Mouse (Mus musculus): ENCODE data around the gene Ap4e1. TPM values are rescaled to one million over a fixed set of nuclear protein-coding genes. Genes with fewer than 3 reads are reported as not detected.

The Ap4e1 gene
- 5.0 and 7.0 TPM in 2 replicates for polyA plus RNA-seq (2015; fragmentation: Nextera tagmentation; extraction: Ambion mirVana)

GRCm38 (mm10) chr2:127008469-127008998 is at the start of gene Ap4e1:
Ap4e1 (plus strand) TSS chr2:127008717.
- H3K27ac ChIP-seq = peak within 1 kb of the TSS; percentile 80
- DNase-seq = peak; percentile 90
- no peaks in the 10 kb centered on the region for H3K27me3 ChIP-seq
- no peaks in the 10 kb centered on the region for H3K9me3 ChIP-seq (replicated peaks)
- ATAC-seq (ENCODE audit: low read depth) = peak; percentile 87
- peaks cover 12% of the 10 kb centered on the region for H3K36me3 ChIP-seq
- WGBS (ENCODE audit: insufficient replicate concordance) = under 1% methylated on average over 40 of the region's 40 CpGs
- peak within 1 kb of the TSS; percentile 86 for H3K9ac ChIP-seq
- peak within 1 kb of the TSS; percentile 88 for H3K4me3 ChIP-seq (replicated peaks)
- peak within 1 kb of the TSS; percentile 83 for H3K4me2 ChIP-seq
- peaks cover 26% of the 10 kb centered on the region for H3K4me1 ChIP-seq (replicated peaks)

- H3K9me3 ChIP-seq (replicated peaks) = no peaks in the 10 kb centered on the region
- H3K27ac ChIP-seq = no peak overlapping the region
- ATAC-seq (ENCODE audit: low read depth) = no peak
- WGBS (ENCODE audit: insufficient replicate concordance) = 54% methylated on average over 2 of the region's 2 CpGs
- no peak overlapping the region for H3K9ac ChIP-seq
- H3K27me3 ChIP-seq = no peaks in the 10 kb centered on the region
- no peak for DNase-seq
- no peaks in the 10 kb centered on the region for H3K4me1 ChIP-seq (replicated peaks)
- no peaks in the 10 kb centered on the region for H3K36me3 ChIP-seq
- H3K4me3 ChIP-seq (replicated peaks) = no peak overlapping the region
- no peak overlapping the region for H3K4me2 ChIP-seq
Observed at GRCm38 (mm10) chr2:126961696-126962095, 46.8 kb upstream of the Ap4e1 start.

- Histone ChIP-seq H3K36me3 (no peaks in the 10 kb centered on the region), H3K9ac (no peak overlapping the region), H3K4me3 (replicated peaks) (no peak overlapping the region), H3K4me1 (replicated peaks) (no peaks in the 10 kb centered on the region), H3K27me3 (no peaks in the 10 kb centered on the region), H3K9me3 (replicated peaks) (no peaks in the 10 kb centered on the region), H3K27ac (no peak overlapping the region), H3K4me2 (no peak overlapping the region)
- ATAC-seq (ENCODE audit: low read depth) (no peak), DNase-seq (no peak)
- 55% methylated on average over 6 of the region's 6 CpGs for WGBS (ENCODE audit: insufficient replicate concordance)
Observed at GRCm38 (mm10) chr2:126977428-126977827, 31.1 kb upstream of the Ap4e1 start.

- ATAC-seq (ENCODE audit: low read depth) (no peak), DNase-seq (no peak)
- Histone ChIP-seq H3K36me3 (no peaks in the 10 kb centered on the region), H3K4me3 (replicated peaks) (no peak overlapping the region), H3K9me3 (replicated peaks) (no peaks in the 10 kb centered on the region), H3K4me1 (replicated peaks) (no peaks in the 10 kb centered on the region), H3K9ac (no peak overlapping the region), H3K4me2 (no peak overlapping the region), H3K27ac (no peak overlapping the region), H3K27me3 (no peaks in the 10 kb centered on the region)
- 54% methylated on average over 4 of the region's 4 CpGs for WGBS (ENCODE audit: insufficient replicate concordance)
Observed at GRCm38 (mm10) chr2:126983221-126983620, 25.3 kb upstream of the Ap4e1 start.

- DNase-seq = no peak
- 61% methylated on average over 6 of the region's 6 CpGs for WGBS (ENCODE audit: insufficient replicate concordance)
- Histone ChIP-seq H3K4me2 (no peak overlapping the region), H3K9ac (no peak overlapping the region), H3K27me3 (no peaks in the 10 kb centered on the region), H3K9me3 (replicated peaks) (no peaks in the 10 kb centered on the region), H3K4me3 (replicated peaks) (no peak overlapping the region), H3K36me3 (no peaks in the 10 kb centered on the region), H3K27ac (no peak overlapping the region), H3K4me1 (replicated peaks) (no peaks in the 10 kb centered on the region)
- ATAC-seq (ENCODE audit: low read depth) = no peak
Observed at GRCm38 (mm10) chr2:126989919-126990318, 18.6 kb upstream of the Ap4e1 start.

GRCm38 (mm10) chr2:126992742-126993141 is 15.8 kb upstream of the Ap4e1 start:
- DNase-seq = no peak
- Histone ChIP-seq H3K27ac (no peak overlapping the region), H3K27me3 (no peaks in the 10 kb centered on the region), H3K4me2 (no peak overlapping the region), H3K9me3 (replicated peaks) (no peaks in the 10 kb centered on the region), H3K36me3 (no peaks in the 10 kb centered on the region), H3K9ac (no peak overlapping the region), H3K4me3 (replicated peaks) (no peak overlapping the region), H3K4me1 (replicated peaks) (no peaks in the 10 kb centered on the region)
- 73% methylated on average over 12 of the region's 12 CpGs for WGBS (ENCODE audit: insufficient replicate concordance)
- ATAC-seq (ENCODE audit: low read depth) = no peak

- Histone ChIP-seq H3K9me3 (replicated peaks) (no peaks in the 10 kb centered on the region), H3K9ac (no peak overlapping the region), H3K27ac (no peak overlapping the region), H3K27me3 (no peaks in the 10 kb centered on the region), H3K4me2 (no peak overlapping the region), H3K4me3 (replicated peaks) (no peak overlapping the region), H3K36me3 (no peaks in the 10 kb centered on the region), H3K4me1 (replicated peaks) (no peaks in the 10 kb centered on the region)
- ATAC-seq (ENCODE audit: low read depth) (no peak), DNase-seq (no peak)
- WGBS (ENCODE audit: insufficient replicate concordance) = 69% methylated on average over 6 of the region's 6 CpGs
Observed at GRCm38 (mm10) chr2:126994384-126995166, 13.9 kb upstream of the Ap4e1 start.

- H3K4me1 ChIP-seq (replicated peaks) = 0 out of 2 replicates have a peak, but pooled peaks cover 3% of the 10 kb centered on the region
- H3K27me3 ChIP-seq = no peaks in the 10 kb centered on the region
- DNase-seq (no peak), ATAC-seq (ENCODE audit: low read depth) (no peak)
- H3K9ac ChIP-seq = no peak overlapping the region
- no peaks in the 10 kb centered on the region for H3K9me3 ChIP-seq (replicated peaks)
- H3K4me3 ChIP-seq (replicated peaks) = no peak overlapping the region
- 4% methylated on average over 5 of the region's 5 CpGs for WGBS (ENCODE audit: insufficient replicate concordance)
- H3K36me3 ChIP-seq = no peaks in the 10 kb centered on the region
- H3K4me2 ChIP-seq = no peak overlapping the region
- no peak overlapping the region for H3K27ac ChIP-seq
Observed at GRCm38 (mm10) chr2:126996737-126997136, 11.8 kb upstream of the Ap4e1 start.

GRCm38 (mm10) chr2:126998219-126998618 is 10.3 kb upstream of the Ap4e1 start:
- H3K27ac ChIP-seq = no peak overlapping the region
- H3K9ac ChIP-seq = no peak overlapping the region
- ATAC-seq (ENCODE audit: low read depth) (no peak), DNase-seq (no peak)
- H3K4me3 ChIP-seq (replicated peaks) = no peak overlapping the region
- H3K27me3 ChIP-seq = no peaks in the 10 kb centered on the region
- 53% methylated on average over 7 of the region's 7 CpGs for WGBS (ENCODE audit: insufficient replicate concordance)
- H3K9me3 ChIP-seq (replicated peaks) = no peaks in the 10 kb centered on the region
- H3K36me3 ChIP-seq = no peaks in the 10 kb centered on the region
- 0 out of 2 replicates have a peak, but pooled peaks cover 3% of the 10 kb centered on the region for H3K4me1 ChIP-seq (replicated peaks)
- no peak overlapping the region for H3K4me2 ChIP-seq

- Histone ChIP-seq H3K9me3 (replicated peaks) (no peaks in the 10 kb centered on the region), H3K36me3 (no peaks in the 10 kb centered on the region), H3K4me1 (replicated peaks) (0 out of 2 replicates have a peak, but pooled peaks cover 3% of the 10 kb centered on the region), H3K27me3 (no peaks in the 10 kb centered on the region), H3K9ac (no peak overlapping the region), H3K4me2 (no peak overlapping the region), H3K4me3 (replicated peaks) (no peak overlapping the region), H3K27ac (no peak overlapping the region)
- 72% methylated on average over 8 of the region's 8 CpGs for WGBS (ENCODE audit: insufficient replicate concordance)
- DNase-seq = no peak
- 0 out of 2 replicates have a peak, but pooled peaks have one; percentile 20 for ATAC-seq (ENCODE audit: low read depth)
Observed at GRCm38 (mm10) chr2:127000406-127001324, 7.9 kb upstream of the Ap4e1 start.

GRCm38 (mm10) chr2:127004046-127004445 is 4.5 kb upstream of the Ap4e1 start:
- H3K4me3 ChIP-seq (replicated peaks) = no peak overlapping the region
- H3K9ac ChIP-seq = no peak overlapping the region
- no peaks in the 10 kb centered on the region for H3K36me3 ChIP-seq
- H3K27ac ChIP-seq = no peak overlapping the region
- 81% methylated on average over 7 of the region's 7 CpGs for WGBS (ENCODE audit: insufficient replicate concordance)
- no peaks in the 10 kb centered on the region for H3K9me3 ChIP-seq (replicated peaks)
- peaks cover 16% of the 10 kb centered on the region for H3K4me1 ChIP-seq (replicated peaks)
- no peak for ATAC-seq (ENCODE audit: low read depth)
- no peaks in the 10 kb centered on the region for H3K27me3 ChIP-seq
- DNase-seq = no peak
- H3K4me2 ChIP-seq = no peak overlapping the region

Data from liver, embryonic 13.5 days (tissue).